Mouse (Mus musculus) forebrain, embryonic 14.5 days (tissue): ENCODE measurements around the gene Galnt18. TPM values are rescaled to one million over a fixed set of nuclear protein-coding genes. Genes with fewer than 3 reads are reported as not detected.

ENCODE experiments used
- ATAC-seq: fragments of 200-750 bp; cut with Nextera tagmentation; 2 replicates; pipeline ENCODE4 v1.8.0; 2017; ENCODE audit warnings: mild to moderate bottlenecking, moderate library complexity
- DNase-seq: peaks from one replicate; pipeline ENCODE4 v3.0.0-alpha.2; 2015; ENCODE audit warnings: low spot score
- H3K27ac ChIP-seq: fragments of 300-500 bp; sonication (generic); 2 replicates; pipeline ENCODE4 v1.5.1; 2014; ENCODE audit warnings: low read depth, mild to moderate bottlenecking, control low read depth, low read length, moderate library complexity
- H3K27me3 ChIP-seq: fragments of 300-500 bp; sonication (generic); replicated peaks from 2 replicates; pipeline ENCODE4 v1.6.1; 2014; ENCODE audit warnings: low read length, control low read depth, mixed read lengths; ENCODE audit not compliant: control insufficient read depth, insufficient read depth
- H3K36me3 ChIP-seq: fragments of 300-500 bp; sonication (generic); 2 replicates; pipeline ENCODE4 v1.6.1; 2014; ENCODE audit warnings: low read length, control low read depth; ENCODE audit not compliant: control insufficient read depth, insufficient read depth
- H3K4me1 ChIP-seq: fragments of 300-500 bp; sonication (generic); 2 replicates; pipeline ENCODE4 v1.6.1; 2014; ENCODE audit warnings: antibody characterized with exemption, low read length, control low read depth; ENCODE audit not compliant: control insufficient read depth, insufficient read depth
- H3K4me2 ChIP-seq: fragments of 300-500 bp; sonication (generic); 2 replicates; pipeline ENCODE4 v1.6.1; 2014; ENCODE audit warnings: mild to moderate bottlenecking, control low read depth, low read length
- H3K4me3 ChIP-seq: fragments of 300-500 bp; sonication (generic); 2 replicates; pipeline ENCODE4 v1.5.1; 2014; ENCODE audit warnings: low read depth, low read length, control low read depth
- H3K9ac ChIP-seq: fragments of 300-500 bp; sonication (generic); 2 replicates; pipeline ENCODE4 v1.6.1; 2014; ENCODE audit warnings: mild to moderate bottlenecking, low read length, control low read depth, moderate library complexity
- H3K9me3 ChIP-seq: fragments of 300-500 bp; sonication (generic); replicated peaks from 2 replicates; pipeline ENCODE4 v1.6.1; 2016; ENCODE audit warnings: low read length, control low read depth, mixed read lengths; ENCODE audit not compliant: control insufficient read depth
- WGBS: fragments of 180-500 bp; shearing (Covaris S2); extraction: QIAGEN DNeasy Blood & Tissue Kit; methylation state at CpG from one replicate; pipeline ENCODE4 v1.1.7; 2014; 5-methylcytosine and 5-hydroxymethylcytosine counted together
- polyA plus RNA-seq: library from polyadenylated mRNA; unstranded; fragments of >200 nt; fragmentation: Nextera tagmentation; extraction: Ambion mirVana; gene quantifications from 2 replicates; pipeline ENCODE4 v1.2.1, GENCODE M21; 2014

Galnt18 gene
- polyA plus RNA-seq, 1 experiment from 2014 or later: 6.6 TPM

- ATAC-seq (no peak), DNase-seq (no peak)
- WGBS: 73% methylated on average over 5 of the region's 5 CpGs
- H3K9me3 ChIP-seq: no peaks in the 10 kb centered on the region
- H3K4me2 ChIP-seq: no peak overlapping the region
- peaks cover 7% of the 10 kb centered on the region; the same call in 1 of the 2 replicates for H3K4me1 ChIP-seq
- no peaks in the 10 kb centered on the region for H3K27me3 ChIP-seq
- no peak overlapping the region for H3K27ac ChIP-seq
- H3K36me3 ChIP-seq: no peaks in the 10 kb centered on the region
- no peak overlapping the region for H3K4me3 ChIP-seq
- no peak overlapping the region for H3K9ac ChIP-seq
Measured at GRCm38 (mm10) chr7:111589506-111590125, 190.2 kb downstream of the Galnt18 start.

GRCm38 (mm10) chr7:111588291-111588781, 191.4 kb downstream of the Galnt18 start:
- Histone ChIP-seq H3K9ac (no peak overlapping the region), H3K27ac (no peak overlapping the region), H3K4me1 (peaks cover 7% of the 10 kb centered on the region; the same call in 1 of the 2 replicates), H3K9me3 (no peaks in the 10 kb centered on the region), H3K4me2 (no peak overlapping the region), H3K27me3 (no peaks in the 10 kb centered on the region), H3K4me3 (no peak overlapping the region), H3K36me3 (no peaks in the 10 kb centered on the region)
- no peak for ATAC-seq
- WGBS: 48% methylated on average over 4 of the region's 4 CpGs
- DNase-seq: peak; percentile 14

GRCm38 (mm10) chr7:111580547-111580946, 199.2 kb downstream of the Galnt18 start:
- no peak overlapping the region for H3K9ac ChIP-seq
- DNase-seq (peak; percentile 49), ATAC-seq (no peak)
- H3K4me2 ChIP-seq: no peak overlapping the region
- 32% methylated on average over 6 of the region's 6 CpGs for WGBS
- peaks cover 3% of the 10 kb centered on the region; the same call in 1 of the 2 replicates for H3K4me1 ChIP-seq
- no peaks in the 10 kb centered on the region for H3K9me3 ChIP-seq
- no peak overlapping the region for H3K4me3 ChIP-seq
- no peaks in the 10 kb centered on the region for H3K27me3 ChIP-seq
- no peak overlapping the region for H3K27ac ChIP-seq
- no peaks in the 10 kb centered on the region for H3K36me3 ChIP-seq

- Histone ChIP-seq H3K9ac (no peak overlapping the region), H3K4me1 (no peaks in the 10 kb centered on the region), H3K9me3 (no peaks in the 10 kb centered on the region), H3K27ac (no peak overlapping the region), H3K27me3 (no peaks in the 10 kb centered on the region), H3K36me3 (no peaks in the 10 kb centered on the region), H3K4me2 (no peak overlapping the region), H3K4me3 (no peak overlapping the region)
- WGBS: 88% methylated on average over 2 of the region's 2 CpGs
- DNase-seq (no peak), ATAC-seq (no peak)
Measured at GRCm38 (mm10) chr7:111575096-111575495, 204.7 kb downstream of the Galnt18 start.

- Histone ChIP-seq H3K4me2 (no peak overlapping the region), H3K4me3 (no peak overlapping the region), H3K27me3 (no peaks in the 10 kb centered on the region), H3K9ac (no peak overlapping the region), H3K27ac (no peak overlapping the region), H3K36me3 (no peaks in the 10 kb centered on the region), H3K4me1 (no peaks in the 10 kb centered on the region), H3K9me3 (no peaks in the 10 kb centered on the region)
- ATAC-seq: no peak
- no peak for DNase-seq
- WGBS: 85% methylated on average over 2 of the region's 2 CpGs
Measured at GRCm38 (mm10) chr7:111572336-111572735, 207.4 kb downstream of the Galnt18 start.

- no peaks in the 10 kb centered on the region for H3K27me3 ChIP-seq
Measured at GRCm38 (mm10) chr7:111566838-111567237, 212.9 kb downstream of the Galnt18 start.

GRCm38 (mm10) chr7:111563316-111564110, 216.3 kb downstream of the Galnt18 start:
- Histone ChIP-seq H3K9ac (no peak overlapping the region), H3K4me3 (no peak overlapping the region), H3K36me3 (no peaks in the 10 kb centered on the region), H3K27ac (no peak overlapping the region), H3K27me3 (no peaks in the 10 kb centered on the region), H3K9me3 (0 out of 2 replicates have a peak, but pooled peaks cover 4% of the 10 kb centered on the region), H3K4me2 (no peak overlapping the region), H3K4me1 (no peaks in the 10 kb centered on the region)
- 77% methylated on average over 9 of the region's 9 CpGs for WGBS
- DNase-seq (no peak), ATAC-seq (no peak)

More at GRCm38 (mm10) chr7:111566838-111567237, 212.9 kb downstream of the Galnt18 start:
- H3K4me3 ChIP-seq: no peak overlapping the region
- no peak overlapping the region for H3K4me2 ChIP-seq
- 77% methylated on average over 6 of the region's 6 CpGs for WGBS
- no peaks in the 10 kb centered on the region for H3K4me1 ChIP-seq
- DNase-seq (no peak), ATAC-seq (no peak)
- no peak overlapping the region for H3K9ac ChIP-seq
- H3K36me3 ChIP-seq: no peaks in the 10 kb centered on the region
- no peaks in the 10 kb centered on the region for H3K9me3 ChIP-seq
- no peak overlapping the region for H3K27ac ChIP-seq

GRCm38 (mm10) chr7:111560097-111560496, 219.7 kb downstream of the Galnt18 start:
- H3K36me3 ChIP-seq: no peaks in the 10 kb centered on the region
- DNase-seq: no peak

GRCm38 (mm10) chr7:111559011-111559410, 220.8 kb downstream of the Galnt18 start:
- no peak overlapping the region for H3K27ac ChIP-seq
- no peak for ATAC-seq
- H3K27me3 ChIP-seq: no peaks in the 10 kb centered on the region

More at GRCm38 (mm10) chr7:111560097-111560496, 219.7 kb downstream of the Galnt18 start:
- H3K9ac ChIP-seq: no peak overlapping the region
- no peak overlapping the region for H3K4me2 ChIP-seq
- no peak for ATAC-seq
- no peak overlapping the region for H3K27ac ChIP-seq
- H3K4me3 ChIP-seq: no peak overlapping the region
- H3K4me1 ChIP-seq: no peaks in the 10 kb centered on the region
- no peaks in the 10 kb centered on the region for H3K27me3 ChIP-seq
- 81% methylated on average over 3 of the region's 3 CpGs for WGBS
- 0 out of 2 replicates have a peak, but pooled peaks cover 4% of the 10 kb centered on the region for H3K9me3 ChIP-seq

More at GRCm38 (mm10) chr7:111559011-111559410, 220.8 kb downstream of the Galnt18 start:
- Histone ChIP-seq H3K9ac (no peak overlapping the region), H3K4me1 (no peaks in the 10 kb centered on the region), H3K9me3 (0 out of 2 replicates have a peak, but pooled peaks cover 4% of the 10 kb centered on the region), H3K36me3 (no peaks in the 10 kb centered on the region), H3K4me2 (no peak overlapping the region), H3K4me3 (no peak overlapping the region)
- DNase-seq: no peak
- 52% methylated on average over 3 of the region's 3 CpGs for WGBS
